Comparison of ENCODE assay signal across 10 mouse cellular contexts in genomic region chr10:71250472-71250871, GRCm38 (mm10). TPM values are rescaled to one million over a fixed set of nuclear protein-coding genes. Genes with fewer than 3 reads are reported as not detected.
DNase-seq lines count a peak whose midpoint lies in the region; ATAC-seq and TF ChIP-seq lines count a peak whose summit lies in the region.
"Had no signal": no experiment of that assay in that cellular context is flagged by ENCODE, and none has a peak within 500 bp of the region (broad histone marks: within the 10 kb centered on the region; RNA-seq: fewer than 3 reads in every experiment).

No protein-coding gene starts in this region.

- DNase-seq in cerebellum, adult 11 months, result peak; percentile 79
- peak; percentile 74 to 81 for DNase-seq in cerebellum, postnatal 14 days
- peak; percentile 44 to 74 for DNase-seq in left cerebral cortex, adult 9 months (ENCODE audit: low spot score in 2 of 2)
- no peak for DNase-seq in lung, adult 18-20 months
- no peak for DNase-seq in forebrain, embryonic 14.5 days (ENCODE audit: low spot score)
- no peak for DNase-seq in lung, postnatal 0 days (ENCODE audit: low spot score)
- DNase-seq: kidney, postnatal 36 days had no signal

- no peaks in the 10 kb centered on the region for H3K9me3 ChIP-seq in heart, embryonic 14.5 days (ENCODE audit: control insufficient read depth, low read length)
- H3K9me3 ChIP-seq in forebrain, embryonic 14.5 days (replicated peaks; ENCODE audit: control insufficient read depth, low read length), result no peaks in the 10 kb centered on the region
- no peaks in the 10 kb centered on the region for H3K9me3 ChIP-seq in hindbrain, embryonic 13.5 days
- no peaks in the 10 kb centered on the region for H3K9me3 ChIP-seq in lung, postnatal 0 days (ENCODE audit: low read length)
- H3K9me3 ChIP-seq: neural tube, embryonic 13.5 days had no signal

- peaks cover 14% of the 10 kb centered on the region for H3K36me3 ChIP-seq in heart, embryonic 14.5 days (ENCODE audit: control insufficient read depth, insufficient read depth, low read length)
- H3K36me3 ChIP-seq in forebrain, embryonic 14.5 days (ENCODE audit: control insufficient read depth, insufficient read depth, low read length), result peaks cover 14% of the 10 kb centered on the region
- peaks cover 14% of the 10 kb centered on the region for H3K36me3 ChIP-seq in hindbrain, embryonic 13.5 days
- no peaks in the 10 kb centered on the region for H3K36me3 ChIP-seq in lung, postnatal 0 days (ENCODE audit: insufficient read depth, low read length)

- ATAC-seq in heart, embryonic 14.5 days (ENCODE audit: insufficient number of reproducible peaks, insufficient read depth, low FRiP score, low read depth), result no peak
- ATAC-seq in forebrain, embryonic 14.5 days, result no peak
- ATAC-seq in hindbrain, embryonic 13.5 days (ENCODE audit: low FRiP score), result no peak
- ATAC-seq in lung, postnatal 0 days, result no peak

- H3K4me2 ChIP-seq in heart, embryonic 14.5 days (ENCODE audit: low read length), result peak overlapping the region; percentile 47
- H3K4me2 ChIP-seq in forebrain, embryonic 14.5 days (ENCODE audit: low read length), result no peak overlapping the region
- H3K4me2 ChIP-seq in hindbrain, embryonic 13.5 days, result no peak overlapping the region
- no peak overlapping the region for H3K4me2 ChIP-seq in lung, postnatal 0 days (replicated peaks; ENCODE audit: low read depth, low read length)
- H3K4me2 ChIP-seq: neural tube, embryonic 13.5 days had no signal

- TF ChIP-seq EP300 in lung, postnatal 0 days (IDR thresholded peaks at IDR 0.05), result no peak

- H3K27ac ChIP-seq in heart, embryonic 14.5 days (replicated peaks in 1 of 2; ENCODE audit: control insufficient read depth in 1 of 2, insufficient read depth in 1 of 2, low read depth in 2 of 2, low read length in 2 of 2), result no peak overlapping the region
- H3K27ac ChIP-seq in forebrain, embryonic 14.5 days (ENCODE audit: low read depth, low read length), result no peak overlapping the region
- no peak overlapping the region for H3K27ac ChIP-seq in hindbrain, embryonic 13.5 days
- H3K27ac ChIP-seq in lung, postnatal 0 days (ENCODE audit: low read length), result no peak overlapping the region
- H3K27ac ChIP-seq: neural tube, embryonic 13.5 days had no signal

- H3K4me1 ChIP-seq in heart, embryonic 14.5 days (ENCODE audit: control insufficient read depth in 2 of 2, insufficient read depth in 2 of 2, low read length in 2 of 2), result peaks cover 4 to 6% of the 10 kb centered on the region in 2 experiments; a peak in 2 of 4 replicates
- H3K4me1 ChIP-seq in forebrain, embryonic 14.5 days (ENCODE audit: control insufficient read depth, insufficient read depth, low read length), result no peaks in the 10 kb centered on the region
- H3K4me1 ChIP-seq in hindbrain, embryonic 13.5 days (replicated peaks), result no peaks in the 10 kb centered on the region
- no peaks in the 10 kb centered on the region for H3K4me1 ChIP-seq in lung, postnatal 0 days (ENCODE audit: insufficient read depth, low read depth, low read length)
- H3K4me1 ChIP-seq: neural tube, embryonic 13.5 days had no signal

- no peak for TF ChIP-seq CTCF in lung, postnatal 0 days (IDR thresholded peaks at IDR 0.05)

- H3K4me3 ChIP-seq in heart, embryonic 14.5 days (ENCODE audit: control insufficient read depth in 1 of 2, insufficient read depth in 1 of 2, low read depth in 1 of 2, low read length in 2 of 2), result peak overlapping the region; percentile 6 to 17; a peak in 2 of 4 replicates
- no peak overlapping the region for H3K4me3 ChIP-seq in forebrain, embryonic 14.5 days (ENCODE audit: low read depth, low read length)
- H3K4me3 ChIP-seq in hindbrain, embryonic 13.5 days, result no peak overlapping the region
- H3K4me3 ChIP-seq in lung, postnatal 0 days (ENCODE audit: low read depth, low read length), result no peak overlapping the region
- H3K4me3 ChIP-seq: neural tube, embryonic 13.5 days had no signal

- H3K9ac ChIP-seq in heart, embryonic 14.5 days (ENCODE audit: low read length), result peak overlapping the region; percentile 63
- H3K9ac ChIP-seq in forebrain, embryonic 14.5 days (ENCODE audit: low read length), result no peak overlapping the region
- no peak overlapping the region for H3K9ac ChIP-seq in hindbrain, embryonic 13.5 days
- no peak overlapping the region for H3K9ac ChIP-seq in lung, postnatal 0 days (replicated peaks; ENCODE audit: low read depth)
- H3K9ac ChIP-seq: neural tube, embryonic 13.5 days had no signal

- 59% methylated on average over 17 of the region's 17 CpGs for WGBS in heart, embryonic 14.5 days
- 87% methylated on average over 17 of the region's 17 CpGs for WGBS in forebrain, embryonic 14.5 days
- 86% methylated on average over 17 of the region's 17 CpGs for WGBS in hindbrain, embryonic 13.5 days
- 80% methylated on average over 17 of the region's 17 CpGs for WGBS in lung, postnatal 0 days

- no peaks in the 10 kb centered on the region for H3K27me3 ChIP-seq in heart, embryonic 14.5 days (ENCODE audit: control insufficient read depth, insufficient read depth, low read length)
- H3K27me3 ChIP-seq in forebrain, embryonic 14.5 days (replicated peaks; ENCODE audit: control insufficient read depth, insufficient read depth, low read length), result no peaks in the 10 kb centered on the region
- no peaks in the 10 kb centered on the region for H3K27me3 ChIP-seq in hindbrain, embryonic 13.5 days
- H3K27me3 ChIP-seq in lung, postnatal 0 days (replicated peaks; ENCODE audit: insufficient read depth, low read length), result no peaks in the 10 kb centered on the region
- H3K27me3 ChIP-seq: neural tube, embryonic 13.5 days had no signal

RNA-seq across cellular contexts. Expression of gene Tfam, which starts 12.4 kb away (rescaled TPM):
- polyA plus RNA-seq in heart, embryonic 14.5 days (2014; fragmentation: Nextera tagmentation; extraction: Ambion mirVana), result 39.7 and 49.9 TPM in 2 replicates
- 56.8 and 67.0 TPM in 2 replicates for polyA plus RNA-seq in forebrain, embryonic 14.5 days (2014; fragmentation: Nextera tagmentation; extraction: Ambion mirVana)
- 56.1 and 56.5 TPM in 2 replicates for polyA plus RNA-seq in hindbrain, embryonic 13.5 days (2015; fragmentation: Nextera tagmentation; extraction: Ambion mirVana)
- 26.6 and 29.4 TPM in 2 replicates for polyA plus RNA-seq in lung, postnatal 0 days (2015; fragmentation: Nextera tagmentation; extraction: Ambion mirVana)

RNA-seq across cellular contexts. Expression of gene Ube2d1, which starts 34.6 kb away (rescaled TPM):
- polyA plus RNA-seq in heart, embryonic 14.5 days (2014; fragmentation: Nextera tagmentation; extraction: Ambion mirVana), result 74.3 and 74.4 TPM in 2 replicates
- 239 and 264 TPM in 2 replicates for polyA plus RNA-seq in forebrain, embryonic 14.5 days (2014; fragmentation: Nextera tagmentation; extraction: Ambion mirVana)
- polyA plus RNA-seq in hindbrain, embryonic 13.5 days (2015; fragmentation: Nextera tagmentation; extraction: Ambion mirVana), result 182 and 186 TPM in 2 replicates
- polyA plus RNA-seq in lung, postnatal 0 days (2015; fragmentation: Nextera tagmentation; extraction: Ambion mirVana), result 31.9 and 33.6 TPM in 2 replicates

Comparison
In these comparisons a context has a peak if more than half of its experiments do, and no peak if none do; other contexts are left out.
1. DNase-seq: peak in cerebellum, adult 11 months (single experiment), cerebellum, postnatal 14 days (2 of 2) and left cerebral cortex, adult 9 months (2 of 2); none in lung, adult 18-20 months (0 of 2), forebrain, embryonic 14.5 days (single experiment) and lung, postnatal 0 days (single experiment).
2. H3K4me3 ChIP-seq: peak in heart, embryonic 14.5 days (2 of 2); none in forebrain, embryonic 14.5 days (single experiment), hindbrain, embryonic 13.5 days (single experiment) and lung, postnatal 0 days (single experiment).